Mouse (Mus musculus) ZHBTc4 (cell line): ENCODE data around the gene Arrdc4.
A peak's percentile ranks its signal among the peaks of the same experiment; 100 is the strongest.

Experiments used
- DNase-seq: peaks from one replicate; pipeline ENCODE4 v3.0.0-alpha.2; 2011; ENCODE audit warnings: low read depth, low spot score

Arrdc4 gene

DNA sequence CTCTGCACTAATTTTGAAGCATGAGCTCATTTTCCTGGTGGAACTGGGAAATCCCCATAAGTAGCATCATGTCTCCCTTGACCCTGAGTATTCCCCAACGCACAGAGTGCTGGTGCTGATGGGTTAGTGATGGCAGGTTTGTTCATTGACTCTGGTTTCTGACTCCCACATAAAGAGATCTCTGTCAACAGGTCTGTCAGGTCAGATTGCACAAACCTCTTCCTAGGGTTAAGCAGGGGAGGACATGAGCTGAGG lies 39.8 kb downstream of the Arrdc4 start:
- DNase-seq = no peak

DNA sequence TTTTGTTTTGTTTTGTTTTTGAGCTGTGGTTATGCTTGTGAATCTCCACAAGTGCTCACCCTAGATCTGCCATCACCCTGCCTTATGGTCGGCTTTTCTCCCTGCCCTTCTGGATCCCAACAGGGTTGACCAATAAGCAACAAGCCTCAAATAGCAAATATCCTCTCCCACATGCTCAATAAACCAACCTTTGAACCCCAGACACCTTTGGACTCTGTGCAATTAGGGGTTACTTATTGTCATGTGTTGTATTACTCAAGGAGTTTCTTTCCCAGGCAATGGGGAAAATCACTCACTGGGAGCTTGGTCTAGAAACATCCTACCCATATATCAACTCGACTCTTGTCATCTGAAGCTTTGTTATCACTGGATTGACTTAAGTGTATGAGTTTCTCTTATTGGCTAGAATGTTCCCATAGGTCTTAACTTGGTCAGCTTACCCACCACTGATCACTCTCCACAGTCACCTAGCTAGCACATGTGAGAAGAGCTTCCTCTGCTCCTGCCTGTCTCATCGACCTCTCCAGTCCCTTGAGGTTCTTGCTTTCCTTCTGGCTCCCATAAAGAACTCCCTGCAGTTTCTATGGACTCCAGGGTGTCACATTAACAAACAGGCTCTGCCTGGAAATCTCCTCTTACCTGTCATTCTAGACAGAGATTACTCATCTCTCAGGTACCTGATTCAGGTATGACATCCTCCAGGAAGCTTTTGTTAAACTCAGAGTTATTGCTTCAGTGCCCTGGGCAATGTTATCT lies 40.3 kb downstream of the Arrdc4 start:
- no peak for DNase-seq

DNA sequence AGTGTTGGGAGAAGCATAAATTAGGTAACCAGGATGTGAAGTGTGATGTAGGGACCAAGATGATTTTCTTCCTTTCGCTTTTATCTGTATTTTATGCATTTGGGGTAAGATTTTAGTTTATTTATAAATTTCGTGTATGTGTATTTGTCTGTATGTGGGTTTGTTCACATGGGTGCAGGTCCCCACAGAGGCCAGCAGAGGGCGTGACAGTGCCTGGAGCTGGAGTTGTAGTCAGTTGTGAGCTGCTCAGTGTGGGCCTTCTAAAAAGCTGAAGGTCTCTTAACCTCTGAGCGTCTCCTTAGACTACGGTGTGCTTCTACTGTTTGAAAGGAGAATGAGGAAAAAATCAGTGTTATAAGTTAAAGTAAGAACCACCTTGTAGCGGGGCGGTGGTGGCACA lies 43.9 kb downstream of the Arrdc4 start:
- DNase-seq = peak; percentile 85

DNA sequence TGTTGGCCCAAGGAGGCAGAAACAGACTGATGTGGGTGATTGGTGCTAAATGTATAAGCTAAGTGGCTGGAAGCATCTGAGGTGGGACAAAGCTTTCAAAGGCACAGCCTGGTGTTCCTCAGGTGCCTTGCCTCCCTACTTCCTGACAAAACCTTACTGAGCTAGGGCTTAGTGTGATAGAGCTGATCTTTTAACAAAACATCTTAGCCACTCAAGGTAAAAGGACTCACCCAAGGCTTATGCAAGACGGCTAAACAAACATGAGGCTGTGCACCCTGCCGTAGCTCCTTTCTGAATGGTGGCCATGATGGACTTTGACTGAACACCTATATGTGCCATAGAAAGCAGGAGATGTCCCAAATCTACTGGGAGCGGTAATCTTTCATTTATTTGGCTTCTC lies 51.7 kb downstream of the Arrdc4 start:
- no peak for DNase-seq

DNA sequence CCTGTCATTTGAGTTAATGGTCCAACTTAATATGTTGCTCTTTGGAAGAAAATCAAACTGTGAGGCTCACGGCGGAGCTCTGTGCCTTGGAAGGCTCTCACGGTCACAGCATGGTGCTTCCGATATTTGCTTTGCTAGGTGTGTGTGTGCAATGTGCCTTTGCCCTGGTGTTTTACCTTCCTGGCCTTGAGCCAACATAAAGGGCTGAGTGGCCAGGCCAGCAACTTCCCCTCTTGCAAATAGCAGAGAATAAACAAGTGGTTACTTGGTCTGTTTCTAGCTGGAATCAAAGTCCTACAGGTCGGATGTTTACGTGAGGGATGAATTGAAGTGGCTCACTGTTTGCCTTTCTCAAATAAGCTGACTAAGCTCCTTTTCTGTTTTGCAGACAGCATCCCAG lies 52.1 kb downstream of the Arrdc4 start:
- DNase-seq = no peak

DNA sequence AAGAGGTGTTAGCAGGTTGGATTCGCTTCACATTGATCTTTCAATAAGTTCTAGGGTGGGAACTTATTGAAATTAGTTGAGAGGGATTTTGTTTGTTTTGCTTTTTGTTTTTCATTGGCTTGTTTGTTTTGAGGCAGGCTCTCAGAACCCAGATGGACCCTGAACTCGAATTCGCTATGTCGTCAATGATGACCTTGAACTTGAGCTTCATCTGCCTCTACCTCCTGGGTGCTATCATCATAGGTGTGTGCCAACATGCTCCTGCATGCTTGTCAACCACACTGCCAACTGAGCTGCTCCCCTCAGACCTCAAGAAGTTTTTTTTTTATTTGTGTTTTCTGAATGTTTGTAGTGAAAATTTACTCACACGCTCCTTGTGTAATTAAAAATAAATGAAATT lies 52.6 kb downstream of the Arrdc4 start:
- no peak for DNase-seq

DNA sequence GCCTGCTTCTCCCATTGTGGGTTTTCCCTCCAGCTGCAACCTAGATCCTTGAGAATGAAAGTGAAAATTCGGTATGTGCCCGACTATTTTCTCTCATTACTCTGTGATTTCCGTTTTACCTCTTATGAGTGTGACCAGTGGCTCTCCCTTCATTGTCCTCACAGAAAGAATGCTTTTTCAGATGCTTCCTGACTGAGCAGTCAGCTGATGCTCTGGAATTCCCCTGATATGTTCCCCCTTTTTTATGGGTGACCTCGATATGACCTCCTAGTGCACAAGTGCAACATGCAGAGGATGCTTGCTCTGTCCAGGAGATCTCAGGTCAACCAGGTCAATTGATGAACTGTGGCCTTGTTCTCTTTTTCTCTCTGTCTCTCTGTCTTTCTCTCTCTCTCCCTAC lies 56.3 kb downstream of the Arrdc4 start:
- no peak for DNase-seq

DNA sequence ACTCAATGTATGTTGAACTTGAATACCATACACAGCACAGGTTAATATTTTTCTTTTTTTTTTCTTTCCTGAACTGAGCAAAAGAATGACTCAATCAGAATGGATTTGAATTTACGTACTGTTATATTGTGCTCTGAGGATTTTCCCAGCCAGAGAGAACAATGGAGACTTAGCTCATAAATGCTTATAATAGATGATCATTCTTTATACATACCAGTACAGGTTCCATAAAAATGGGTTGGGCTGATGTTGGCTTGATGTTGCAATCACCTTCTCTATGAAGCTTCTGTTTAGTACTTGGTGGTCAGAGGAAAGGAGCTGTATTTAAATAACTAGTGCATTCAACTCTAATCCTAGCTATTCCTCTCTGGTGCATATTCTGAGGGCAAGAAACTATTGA lies 57.6 kb downstream of the Arrdc4 start:
- no peak for DNase-seq

DNA sequence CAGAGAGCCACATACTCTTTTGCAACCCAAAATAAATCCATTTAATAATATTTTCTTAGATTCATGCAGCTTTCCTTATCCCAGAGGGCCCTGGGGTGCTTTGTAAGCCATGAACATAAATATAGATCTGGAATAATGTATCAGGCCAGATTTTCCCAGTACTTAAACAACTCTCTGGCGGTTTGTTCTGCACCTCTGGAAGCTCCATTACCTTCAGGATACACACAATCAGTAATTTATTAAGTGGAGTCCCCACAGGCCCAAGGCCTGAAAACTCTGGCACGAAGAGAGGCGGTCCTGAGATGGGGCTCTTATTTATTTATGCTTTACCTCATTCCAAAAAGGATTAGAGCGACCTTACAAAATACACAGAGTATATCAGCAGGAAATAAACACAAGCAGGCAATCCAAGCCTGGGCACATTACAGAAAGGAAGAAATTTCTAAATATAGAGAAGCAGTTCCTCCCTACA lies 61.9 kb downstream of the Arrdc4 start:
- no peak for DNase-seq
